Mouse (Mus musculus): Measurements from ENCODE around the gene Nedd9.

DNA sequence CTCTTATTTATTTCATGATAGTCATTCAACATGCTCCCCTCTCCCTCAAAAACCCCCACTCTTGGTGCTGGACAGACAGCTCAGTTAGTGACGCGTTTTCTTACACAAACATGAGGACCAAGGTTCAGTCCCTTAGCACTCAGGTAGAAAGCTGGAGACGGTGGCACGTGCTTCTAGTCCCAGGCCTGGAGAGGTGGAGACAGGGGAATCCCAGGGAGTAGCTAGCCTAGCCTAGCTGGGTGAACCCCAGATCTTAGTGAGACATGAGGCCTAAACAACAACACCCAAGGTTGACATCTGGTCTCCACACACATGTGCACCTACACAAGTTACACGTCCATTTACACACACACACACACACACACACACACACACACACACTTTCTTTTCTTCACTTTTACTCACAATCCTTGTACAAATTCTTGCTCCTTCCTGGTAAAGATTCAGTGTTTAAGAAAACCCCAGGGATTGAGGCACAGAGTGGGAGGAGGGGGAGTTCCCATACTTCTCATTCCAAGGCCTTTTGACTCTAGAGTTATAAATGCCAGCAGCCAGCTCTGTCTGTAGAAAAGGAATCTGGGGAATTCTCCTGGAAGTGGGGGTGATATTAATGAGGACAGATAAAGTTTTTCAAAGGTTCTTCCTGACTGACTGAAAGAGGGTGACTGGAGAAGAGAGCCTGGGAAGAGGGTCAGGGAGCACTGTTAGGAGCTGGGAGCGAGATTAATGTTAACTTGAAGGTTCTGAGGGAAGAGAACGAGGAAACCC is 29.9 kb downstream of the Nedd9 start:
- no peak for TF ChIP-seq CTCF (conservative IDR thresholded peaks at IDR 0.05; ENCODE audit: insufficient read depth, insufficient read length, low read depth, low read length)
- no peak for TF ChIP-seq POLR2A (IDR thresholded peaks at IDR 0.05; ENCODE audit: low read depth, low read length)

Measured in kidney, adult 2 months (tissue).